Mouse (Mus musculus) brain, embryonic 14.5 days (tissue): ENCODE results near the gene Wdr43.

ENCODE experiments used
- CTCF ChIP-seq: fragments of 200-500 bp; IDR thresholded peaks from 2 replicates; pipeline ENCODE4 v1.5.1; 2012; ENCODE audit warnings: inconsistent platforms, mild to moderate bottlenecking, moderate library complexity, borderline replicate concordance; ENCODE audit not compliant: insufficient read depth, insufficient read length; ENCODE audit errors: extremely low read depth
- POLR2A ChIP-seq: fragments of 200-500 bp; IDR thresholded peaks from 2 replicates; pipeline ENCODE4 v1.6.1; 2012; ENCODE audit warnings: mild to moderate bottlenecking, inconsistent platforms, borderline replicate concordance; ENCODE audit not compliant: poor library complexity, insufficient read depth, insufficient read length, severe bottlenecking; ENCODE audit errors: extremely low read depth

- TF ChIP-seq CTCF (no peak), POLR2A (no peak)
These were observed 22.1 kb downstream of the Wdr43 start for GRCm38 (mm10) chr17:71637750-71638265.
